Mouse (Mus musculus): ENCODE measurements around the gene Ccdc27.

GRCm38 (mm10) chr4:154021432-154021831 is 21.0 kb downstream of the Ccdc27 start:
- TF ChIP-seq POLR2A (IDR thresholded peaks at IDR 0.05; ENCODE audit: insufficient read depth, low read depth, low read length) = no peak
- TF ChIP-seq CTCF (IDR thresholded peaks at IDR 0.05; ENCODE audit: insufficient read depth, low read depth, low read length) = no peak

Data from olfactory bulb, adult 2 months (tissue).